Mouse (Mus musculus) lung, embryonic 16.5 days (tissue): ENCODE measurements around the gene Wdr20. TPM values are rescaled to one million over a fixed set of nuclear protein-coding genes. Genes with fewer than 3 reads are reported as not detected.
"Not testable (repeated sequence)": the region's sequence is repeated elsewhere in the genome, so short reads cannot be mapped to it uniquely, and the experiment has no call there.

Experiments used
- ATAC-seq: fragments of 200-750 bp; cut with Nextera tagmentation; 2 replicates; pipeline ENCODE4 v1.8.0; 2017; ENCODE audit warnings: low read depth, mild to moderate bottlenecking, moderate library complexity
- H3K27ac ChIP-seq: fragments of 300-500 bp; sonication (generic); 2 replicates; pipeline ENCODE4 v1.5.1; 2014; ENCODE audit warnings: mild to moderate bottlenecking, control low read depth, low read length
- H3K27me3 ChIP-seq: fragments of 300-500 bp; sonication (generic); 2 replicates; pipeline ENCODE4 v1.6.1; 2014; ENCODE audit warnings: low read depth, low read length, mixed read lengths; ENCODE audit not compliant: control insufficient read depth, insufficient read depth
- H3K36me3 ChIP-seq: fragments of 300-500 bp; sonication (generic); 2 replicates; pipeline ENCODE4 v1.6.1; 2014; ENCODE audit warnings: low read length; ENCODE audit not compliant: control insufficient read depth, insufficient read depth
- H3K4me1 ChIP-seq: fragments of 300-500 bp; sonication (generic); replicated peaks from 2 replicates; pipeline ENCODE4 v1.6.1; 2014; ENCODE audit warnings: low read length, mixed read lengths; ENCODE audit not compliant: control insufficient read depth, insufficient read depth
- H3K4me2 ChIP-seq: fragments of 300-500 bp; sonication (generic); 2 replicates; pipeline ENCODE4 v1.6.1; 2014; ENCODE audit warnings: low read depth, low read length, control low read depth
- H3K4me3 ChIP-seq: fragments of 300-500 bp; sonication (generic); 2 replicates; pipeline ENCODE4 v1.5.1; 2014; ENCODE audit warnings: mild to moderate bottlenecking, low read length, control low read depth
- H3K9ac ChIP-seq: fragments of 300-500 bp; sonication (generic); 2 replicates; pipeline ENCODE4 v1.6.1; 2014; ENCODE audit warnings: low read length, control low read depth
- H3K9me3 ChIP-seq: fragments of 300-500 bp; sonication (generic); 2 replicates; pipeline ENCODE4 v1.6.1; 2016; ENCODE audit warnings: low read length; ENCODE audit not compliant: control insufficient read depth
- WGBS: fragments of 180-500 bp; shearing (Covaris S2); extraction: QIAGEN DNeasy Blood & Tissue Kit; methylation state at CpG from one replicate; pipeline ENCODE4 v1.1.7; 2014; 5-methylcytosine and 5-hydroxymethylcytosine counted together
- polyA plus RNA-seq: library from polyadenylated mRNA; unstranded; fragments of >200 nt; fragmentation: Nextera tagmentation; extraction: Ambion mirVana; gene quantifications from 2 replicates; pipeline ENCODE4 v1.2.1, GENCODE M21; 2015

Gene Wdr20
- polyA plus RNA-seq = 22.8 and 25.3 TPM in 2 replicates

DNA sequence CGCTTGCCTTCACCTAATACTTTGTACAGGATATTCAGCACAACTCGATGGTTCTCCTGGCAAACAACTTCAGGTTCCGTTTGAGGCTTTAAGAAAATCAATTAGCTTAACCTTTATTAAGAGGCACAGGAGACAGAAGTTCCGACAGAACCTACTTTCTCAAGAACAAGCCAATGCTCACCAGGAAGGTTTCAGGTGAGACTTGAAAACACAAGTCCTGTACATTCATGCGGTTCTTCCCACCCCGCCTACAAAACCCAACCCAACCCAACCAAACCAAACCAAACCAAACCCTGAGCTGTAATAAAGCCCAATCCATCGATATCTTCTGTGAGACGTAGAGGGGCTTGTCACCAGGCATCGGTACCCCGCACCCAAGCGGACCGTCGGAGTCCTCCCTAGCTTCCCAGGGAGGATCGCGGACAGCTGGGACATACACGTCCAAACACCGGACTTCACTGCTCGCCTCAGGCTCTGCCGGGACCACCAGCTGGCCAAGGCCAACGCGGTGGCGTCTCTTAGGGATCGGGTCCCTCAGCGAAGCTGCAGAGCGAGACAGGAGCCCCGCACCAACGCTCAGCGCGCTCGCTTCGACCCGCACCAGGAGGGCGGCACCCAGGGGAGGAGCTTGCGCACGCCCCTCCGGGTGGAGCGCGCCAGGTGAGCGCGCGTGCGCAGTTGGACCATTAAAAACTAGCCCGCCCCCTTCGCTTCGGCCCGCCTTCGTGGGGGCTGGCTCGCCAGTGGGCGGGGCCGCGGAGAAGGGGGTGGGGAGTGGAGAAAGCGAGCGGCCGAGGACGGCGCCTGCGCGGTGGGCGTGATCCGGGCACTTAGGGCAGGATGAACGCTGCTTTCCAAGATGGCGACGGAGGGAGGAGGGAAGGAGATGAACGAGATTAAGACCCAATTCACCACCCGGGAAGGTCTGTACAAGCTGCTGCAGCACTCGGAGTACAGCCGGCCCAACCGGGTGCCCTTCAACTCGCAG is at the start of gene Wdr20:
Gene Wdr20 (plus strand): TSS at position 775 of the 988 bp plus-strand sequence.
- no peaks in the 10 kb centered on the region for H3K27me3 ChIP-seq
- peaks cover 15% of the 10 kb centered on the region for H3K4me1 ChIP-seq
- peak within 1 kb of the TSS; percentile 97 for H3K9ac ChIP-seq
- peak within 1 kb of the TSS; percentile 95 for H3K4me3 ChIP-seq
- H3K27ac ChIP-seq = peak within 1 kb of the TSS; percentile 83
- peak within 1 kb of the TSS; percentile 94 for H3K4me2 ChIP-seq
- under 1% methylated on average over 69 of the region's 69 CpGs for WGBS
- H3K9me3 ChIP-seq = no peaks in the 10 kb centered on the region
- peak; percentile 99 for ATAC-seq
- H3K36me3 ChIP-seq = no peaks in the 10 kb centered on the region

- H3K9ac ChIP-seq, H3K4me3 ChIP-seq, H3K9me3 ChIP-seq, H3K4me2 ChIP-seq, H3K27ac ChIP-seq, ATAC-seq, H3K4me1 ChIP-seq, H3K27me3 ChIP-seq: not testable (repeated sequence)
- WGBS = 90% methylated on average over 3 of the region's 3 CpGs
- peaks cover 25% of the 10 kb centered on the region for H3K36me3 ChIP-seq
Measured at GRCm38 (mm10) chr12:110688921-110689320, 48.8 kb upstream of the Wdr20 start.

DNA sequence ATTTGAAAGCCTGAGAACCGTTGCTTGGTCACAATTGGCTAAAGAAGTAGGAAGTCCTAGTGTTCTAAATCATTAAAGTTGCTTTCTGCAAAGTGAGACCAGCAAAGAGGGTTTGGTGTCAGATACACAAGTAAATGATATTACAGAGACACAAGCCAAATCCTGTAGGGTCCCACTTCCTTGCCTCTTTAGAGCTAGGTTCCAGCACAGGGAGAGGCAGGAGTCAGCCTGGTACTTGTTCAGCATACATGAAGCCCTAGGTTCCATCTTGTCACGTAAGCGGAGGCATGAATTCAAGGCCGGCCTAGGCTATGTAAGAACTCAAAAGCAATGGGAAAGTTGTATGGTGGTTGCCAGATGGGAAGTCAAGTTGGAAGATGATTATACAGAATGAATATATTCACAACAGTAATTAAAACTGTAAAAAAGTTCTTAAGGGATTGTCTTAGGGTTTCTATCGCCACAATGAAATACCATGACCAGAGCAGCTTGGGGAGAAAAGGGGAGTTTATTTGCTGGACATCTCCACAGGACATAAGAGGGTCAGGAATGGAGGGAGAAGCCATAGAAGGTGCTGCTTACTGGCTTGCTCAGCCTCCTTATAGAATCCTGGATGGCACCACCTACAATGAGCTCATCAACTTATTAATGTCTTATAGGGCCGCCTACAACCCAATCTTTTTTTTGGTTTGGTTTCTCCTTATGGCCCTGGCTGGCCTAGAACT is 47.7 kb upstream of the Wdr20 start:
- no peaks in the 10 kb centered on the region for H3K27me3 ChIP-seq
- no peak overlapping the region for H3K4me3 ChIP-seq
- no peaks in the 10 kb centered on the region for H3K9me3 ChIP-seq
- no peak overlapping the region for H3K9ac ChIP-seq
- H3K4me1 ChIP-seq = peaks cover 13% of the 10 kb centered on the region
- no peak for ATAC-seq
- no peak overlapping the region for H3K4me2 ChIP-seq
- 85% methylated on average over 6 of the region's 6 CpGs for WGBS
- peaks cover 32% of the 10 kb centered on the region for H3K36me3 ChIP-seq
- no peak overlapping the region for H3K27ac ChIP-seq

DNA sequence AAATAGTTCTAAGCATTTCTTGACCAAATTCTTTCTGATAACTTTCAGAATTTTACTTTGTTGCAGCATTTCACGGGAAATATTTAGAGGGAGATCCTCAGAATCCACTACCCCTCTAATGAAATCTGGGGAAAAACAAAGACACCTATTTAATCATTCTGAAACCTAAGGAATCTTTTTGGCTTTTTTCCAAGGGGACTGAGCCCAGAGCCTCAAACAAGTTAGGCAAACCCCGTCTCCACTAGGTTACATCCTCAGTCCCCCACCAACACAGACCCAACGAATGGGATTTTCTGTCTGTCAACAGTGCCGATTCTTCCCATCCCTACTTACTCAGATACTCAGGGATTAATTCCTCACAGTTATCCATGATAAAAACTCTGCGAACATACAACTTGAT is 44.4 kb upstream of the Wdr20 start:
- not testable (repeated sequence) for H3K4me3 ChIP-seq, H3K9me3 ChIP-seq, ATAC-seq, H3K27me3 ChIP-seq, H3K27ac ChIP-seq, H3K4me2 ChIP-seq
- peaks cover 29% of the 10 kb centered on the region for H3K36me3 ChIP-seq
- WGBS = 36% methylated on average over 5 of the region's 5 CpGs
- peaks cover 12% of the 10 kb centered on the region for H3K4me1 ChIP-seq
- H3K9ac ChIP-seq = peak overlapping the region; percentile 15; the same call in 1 of the 2 replicates

GRCm38 (mm10) chr12:110695676-110696171 is 42.0 kb upstream of the Wdr20 start:
- Histone ChIP-seq H3K4me1 (peaks cover 12% of the 10 kb centered on the region), H3K4me3 (peak overlapping the region; percentile 99), H3K27ac (peak overlapping the region; percentile 93), H3K9ac (peak overlapping the region; percentile 100), H3K27me3 (no peaks in the 10 kb centered on the region), H3K9me3 (no peaks in the 10 kb centered on the region), H3K36me3 (peaks cover 18% of the 10 kb centered on the region), H3K4me2 (peak overlapping the region; percentile 65)
- WGBS = under 1% methylated on average over 52 of the region's 55 CpGs
- ATAC-seq = peak; percentile 58

DNA sequence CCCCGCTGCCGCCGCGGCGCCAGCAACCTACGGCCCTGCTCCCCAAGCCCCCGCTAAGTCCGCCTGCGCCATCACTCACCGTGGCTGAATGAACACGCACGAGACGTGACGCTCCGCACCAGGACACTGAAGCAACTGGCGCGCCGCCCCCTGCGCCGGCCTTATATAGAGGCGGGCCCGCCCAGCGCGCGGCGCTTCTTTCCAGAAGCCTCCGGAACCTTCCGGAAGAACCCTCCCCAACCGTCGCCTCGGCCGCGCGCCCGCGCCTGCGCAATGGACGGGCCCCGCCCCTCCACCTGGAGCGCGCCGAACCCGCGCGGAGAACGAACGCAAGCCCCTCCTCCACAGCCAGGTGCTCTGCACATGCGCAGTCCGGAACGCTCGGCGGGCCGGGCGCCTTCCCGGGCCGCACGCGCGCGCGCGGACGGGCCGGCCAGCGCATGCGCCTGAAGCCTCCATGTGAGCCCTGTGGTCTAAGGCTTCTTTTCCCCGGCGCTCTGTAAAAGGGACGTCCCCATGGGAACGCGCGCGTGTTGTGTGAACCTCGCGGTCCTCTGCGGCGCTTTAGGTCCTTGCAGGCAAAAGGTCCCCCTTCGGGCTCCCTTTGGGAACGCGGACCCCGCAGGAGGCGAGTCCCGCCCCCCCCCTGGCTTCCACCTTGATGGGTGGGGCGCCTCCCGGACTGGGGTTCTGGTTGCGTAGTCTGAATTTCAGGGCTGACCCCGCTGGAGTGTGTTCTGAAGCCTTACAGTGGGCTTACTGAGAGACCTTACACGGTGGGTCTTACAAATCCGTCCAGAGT is 41.4 kb upstream of the Wdr20 start:
- Histone ChIP-seq H3K9ac (peak overlapping the region; percentile 100), H3K9me3 (no peaks in the 10 kb centered on the region), H3K4me3 (peak overlapping the region; percentile 99), H3K27me3 (no peaks in the 10 kb centered on the region), H3K4me1 (peaks cover 12% of the 10 kb centered on the region), H3K36me3 (peaks cover 17% of the 10 kb centered on the region), H3K27ac (peak overlapping the region; percentile 93), H3K4me2 (peak overlapping the region; percentile 91)
- peak; percentile 96 for ATAC-seq
- WGBS = under 1% methylated on average over 73 of the region's 89 CpGs

- WGBS = 41% methylated on average over 9 of the region's 9 CpGs
- H3K4me2 ChIP-seq = peak overlapping the region; percentile 91
- H3K27ac ChIP-seq = peak overlapping the region; percentile 87
- no peak for ATAC-seq
- H3K9me3 ChIP-seq = no peaks in the 10 kb centered on the region
- no peaks in the 10 kb centered on the region for H3K27me3 ChIP-seq
- peaks cover 13% of the 10 kb centered on the region for H3K36me3 ChIP-seq
- H3K4me1 ChIP-seq = peaks cover 12% of the 10 kb centered on the region
- H3K4me3 ChIP-seq = peak overlapping the region; percentile 99
- H3K9ac ChIP-seq = peak overlapping the region; percentile 92
Measured at GRCm38 (mm10) chr12:110696975-110697400, 40.8 kb upstream of the Wdr20 start.

- Histone ChIP-seq H3K4me3 (no peak overlapping the region), H3K4me1 (peaks cover 12% of the 10 kb centered on the region)
- WGBS = 57% methylated on average over 5 of the region's 5 CpGs
Measured at GRCm38 (mm10) chr12:110697457-110697856, 40.3 kb upstream of the Wdr20 start.

More at GRCm38 (mm10) chr12:110697457-110697856, 40.3 kb upstream of the Wdr20 start:
- Histone ChIP-seq H3K9ac (no peak overlapping the region), H3K36me3 (peaks cover 13% of the 10 kb centered on the region), H3K27me3 (no peaks in the 10 kb centered on the region), H3K4me2 (no peak overlapping the region), H3K9me3 (no peaks in the 10 kb centered on the region), H3K27ac (no peak overlapping the region)
- ATAC-seq = no peak
